Mouse (Mus musculus) heart, adult 2 months (tissue): Measurements from ENCODE around the gene Ckb.

ENCODE experiments used
- CTCF ChIP-seq: fragments of 200-600 bp; IDR thresholded peaks from 2 replicates; pipeline ENCODE4 v1.8.1; 2022; ENCODE audit warnings: antibody characterized with exemption, mild to moderate bottlenecking, moderate library complexity
- EP300 ChIP-seq: fragments of 200-500 bp; IDR thresholded peaks from 2 replicates; pipeline ENCODE4 v1.6.1; 2011; ENCODE audit warnings: low read depth, low read length, control low read depth; ENCODE audit not compliant: insufficient read depth
- POLR2A ChIP-seq: fragments of 200-500 bp; IDR thresholded peaks from 2 replicates; pipeline ENCODE4 v1.6.1; 2011; ENCODE audit warnings: mild to moderate bottlenecking, low read depth, low read length, control low read depth; ENCODE audit not compliant: insufficient read depth

GRCm38 (mm10) chr12:111667421-111667820, 4.7 kb downstream of the Ckb start:
- no peak for TF ChIP-seq EP300
- TF ChIP-seq CTCF: no peak
- TF ChIP-seq POLR2A: no peak
